Mouse (Mus musculus) embryo, embryonic 11 days (tissue): ENCODE data around the gene Trpv5.

Source experiments
- DNase-seq: peaks from one replicate; pipeline ENCODE4 v3.0.0-alpha.2; 2015

The Trpv5 gene

DNA sequence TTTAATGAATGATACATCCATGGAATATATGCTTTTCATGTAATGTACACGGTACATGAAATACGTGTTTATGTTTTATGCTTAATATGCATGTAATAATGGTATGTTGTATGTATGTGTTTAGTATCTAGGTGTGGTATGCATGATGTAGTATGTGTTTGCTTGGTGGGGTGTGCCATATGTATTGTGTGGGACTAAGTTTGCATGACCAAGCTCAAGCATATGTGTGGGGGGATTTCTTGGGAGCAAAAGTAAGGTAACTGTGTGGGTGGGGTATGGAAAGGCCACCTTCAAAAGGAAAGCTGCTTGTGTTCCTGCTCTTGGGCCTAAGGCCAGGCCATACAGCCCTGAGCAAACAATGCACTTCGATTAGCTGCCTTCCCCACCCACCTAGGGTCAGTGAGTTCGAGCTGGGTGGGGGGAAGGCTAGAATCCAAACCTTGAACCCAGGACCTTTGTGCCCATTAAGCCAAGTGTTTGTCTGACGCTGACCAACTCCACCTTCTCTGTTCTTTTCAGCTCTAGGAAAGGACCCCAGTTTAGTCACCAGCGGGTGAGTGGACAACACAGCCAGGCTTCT, 42.6 kb downstream of the Trpv5 start:
- DNase-seq: no peak

DNA sequence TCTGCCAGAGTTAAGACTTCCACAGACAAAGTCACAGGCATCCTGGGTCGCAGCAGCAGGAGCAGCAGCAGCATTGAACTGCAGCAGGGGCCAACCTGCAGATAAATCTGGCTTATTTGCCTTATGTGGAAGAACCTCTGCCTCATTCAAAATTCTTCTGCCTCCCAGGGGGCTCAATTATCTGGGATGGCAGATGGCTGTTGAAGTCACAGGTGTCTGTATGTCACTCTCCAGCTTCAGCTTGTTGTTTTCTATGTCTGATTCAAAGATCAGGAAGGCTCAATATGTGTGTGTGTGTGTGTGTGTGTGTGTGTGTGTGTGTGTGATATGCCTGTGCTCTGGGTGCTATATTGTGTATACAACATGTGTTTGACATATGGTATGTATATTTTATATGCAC, 43.2 kb downstream of the Trpv5 start:
- no peak for DNase-seq

DNA sequence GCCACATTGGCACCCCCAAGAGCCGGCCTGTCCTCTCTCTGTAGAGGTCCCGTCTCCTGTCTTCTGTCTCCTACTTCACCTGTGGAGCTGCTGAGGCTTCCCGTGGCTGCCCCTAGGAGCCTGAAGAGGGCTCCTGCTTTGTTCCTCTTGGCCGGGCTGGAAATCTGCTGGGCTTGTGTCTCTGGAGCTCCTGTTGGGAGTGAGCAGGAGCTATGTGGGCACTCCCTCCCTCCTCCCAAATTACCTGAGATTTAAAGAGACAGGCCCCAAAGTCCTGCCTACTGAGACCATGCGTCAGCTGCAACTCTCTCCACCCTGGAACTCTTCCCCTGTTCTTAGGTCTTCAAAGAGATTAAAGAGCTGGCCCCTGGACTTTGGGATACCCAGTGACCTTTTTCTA, 44.4 kb downstream of the Trpv5 start, which contains the start of gene Trpv6:
Trpv6 (minus strand) TSS at position 228 of the 400 bp plus-strand sequence.
- DNase-seq: no peak

DNA sequence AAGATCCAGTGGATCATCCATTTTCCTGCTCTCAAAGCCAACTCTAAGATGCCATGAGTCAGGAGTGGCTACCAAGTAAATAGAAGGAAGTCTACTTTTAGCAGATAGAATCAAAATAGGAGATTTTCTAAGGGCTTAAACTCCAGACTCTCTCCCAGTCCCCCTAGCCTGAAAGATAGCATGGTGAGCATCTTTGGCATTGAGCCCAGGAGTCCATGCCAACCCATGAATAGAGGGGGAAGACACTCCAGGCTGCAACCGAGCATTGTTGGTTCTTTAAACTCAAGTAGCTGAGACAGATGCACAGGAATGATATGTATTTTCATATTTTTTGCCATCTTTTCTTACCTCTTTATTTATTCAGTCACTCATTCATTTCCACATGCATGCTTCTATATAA, 45.4 kb downstream of the Trpv5 start:
- no peak for DNase-seq

GRCm38 (mm10) chr6:41631549-41631948, 49.0 kb downstream of the Trpv5 start:
- no peak for DNase-seq

DNA sequence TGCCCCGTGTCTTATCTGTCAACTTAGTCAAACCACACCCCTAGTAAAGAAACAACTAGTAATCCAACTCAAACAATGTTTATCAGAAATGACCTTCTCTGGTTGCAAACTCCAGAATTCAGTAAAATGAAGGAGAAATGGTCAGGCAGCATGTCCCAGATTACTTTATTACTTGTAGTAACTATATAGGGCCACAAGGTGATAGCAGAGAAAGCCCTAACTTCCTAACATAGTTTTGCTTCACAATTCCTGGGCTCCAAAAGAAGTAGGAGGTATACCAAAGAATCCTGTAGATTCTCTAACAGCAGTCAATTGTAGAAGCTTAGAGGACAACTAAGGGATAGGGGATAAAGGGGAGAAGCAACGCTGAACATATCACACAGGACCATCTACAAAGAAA, 49.8 kb downstream of the Trpv5 start:
- DNase-seq: no peak

DNA sequence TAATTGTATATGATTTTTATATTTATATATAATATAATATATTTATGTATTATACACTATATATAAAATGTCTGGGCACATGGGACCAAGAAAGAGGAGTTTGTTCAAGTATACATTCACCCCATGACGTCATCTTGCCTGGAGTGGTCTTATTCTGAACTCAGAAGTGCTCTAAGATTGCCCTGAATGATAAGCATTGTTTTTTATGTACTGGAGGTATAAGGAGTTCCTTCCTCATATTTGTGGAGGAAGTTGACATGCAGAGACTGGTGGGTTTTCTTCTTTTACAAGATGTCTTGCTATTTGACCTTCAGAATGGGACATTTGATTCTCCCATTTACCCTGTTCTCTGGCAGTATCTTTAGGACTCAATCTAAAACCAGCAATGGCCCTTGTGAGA, 52.4 kb downstream of the Trpv5 start:
- DNase-seq: no peak

DNA sequence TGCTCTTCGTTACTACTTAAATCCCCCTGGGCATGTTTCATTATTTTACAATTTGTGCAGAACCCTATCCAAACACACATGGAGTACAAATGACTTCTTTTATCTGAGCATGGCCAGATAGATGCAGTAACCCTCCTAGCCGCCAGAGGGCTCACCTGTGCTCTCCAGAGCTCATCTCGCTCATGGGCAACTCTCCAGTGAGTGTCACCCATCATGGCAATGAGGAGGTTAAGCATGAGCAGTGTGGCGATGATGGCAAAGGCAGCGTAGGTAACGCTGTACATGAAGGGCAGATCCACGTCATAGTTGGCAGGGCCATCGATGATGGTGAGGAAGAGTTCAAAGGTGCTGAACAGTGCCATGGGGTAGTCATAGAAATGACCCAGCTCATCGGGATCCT, 57.9 kb downstream of the Trpv5 start:
- peak; percentile 4 for DNase-seq

DNA sequence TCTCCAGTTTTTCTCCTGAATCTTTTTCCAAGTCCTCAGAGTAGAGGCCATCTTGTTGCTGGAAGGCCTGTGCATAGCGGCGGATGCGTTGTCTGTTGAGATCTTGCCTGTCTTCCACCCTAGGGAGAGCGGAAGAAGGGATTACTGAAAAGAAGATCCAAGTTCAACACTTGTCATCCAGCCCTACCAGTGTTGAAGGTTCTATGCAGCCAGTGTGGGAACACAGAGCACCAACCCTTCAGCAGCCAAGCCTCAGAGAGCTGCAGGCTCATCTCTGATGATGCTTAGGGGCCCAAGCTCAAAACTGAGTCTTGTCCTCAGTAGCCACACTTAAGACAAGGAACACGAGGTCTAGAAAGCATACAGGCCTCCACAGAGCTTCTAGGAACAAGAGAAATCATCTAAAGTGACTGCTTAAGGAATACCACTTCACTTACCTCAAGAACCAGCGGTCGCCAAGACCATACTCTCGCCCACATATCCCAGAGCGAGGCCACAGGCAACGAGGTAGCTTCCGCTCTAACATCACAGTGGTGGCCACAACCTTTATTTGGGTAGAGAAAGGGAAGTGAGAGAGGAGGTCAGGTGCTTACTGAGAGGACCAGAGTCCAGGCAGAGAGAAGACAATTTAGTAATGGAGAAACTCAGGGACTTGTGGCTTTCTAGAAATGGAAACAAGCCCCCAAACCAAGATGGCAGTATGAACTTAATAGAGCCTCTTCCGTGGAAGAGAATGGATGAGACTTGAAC, 59.2 kb downstream of the Trpv5 start:
- no peak for DNase-seq

DNA sequence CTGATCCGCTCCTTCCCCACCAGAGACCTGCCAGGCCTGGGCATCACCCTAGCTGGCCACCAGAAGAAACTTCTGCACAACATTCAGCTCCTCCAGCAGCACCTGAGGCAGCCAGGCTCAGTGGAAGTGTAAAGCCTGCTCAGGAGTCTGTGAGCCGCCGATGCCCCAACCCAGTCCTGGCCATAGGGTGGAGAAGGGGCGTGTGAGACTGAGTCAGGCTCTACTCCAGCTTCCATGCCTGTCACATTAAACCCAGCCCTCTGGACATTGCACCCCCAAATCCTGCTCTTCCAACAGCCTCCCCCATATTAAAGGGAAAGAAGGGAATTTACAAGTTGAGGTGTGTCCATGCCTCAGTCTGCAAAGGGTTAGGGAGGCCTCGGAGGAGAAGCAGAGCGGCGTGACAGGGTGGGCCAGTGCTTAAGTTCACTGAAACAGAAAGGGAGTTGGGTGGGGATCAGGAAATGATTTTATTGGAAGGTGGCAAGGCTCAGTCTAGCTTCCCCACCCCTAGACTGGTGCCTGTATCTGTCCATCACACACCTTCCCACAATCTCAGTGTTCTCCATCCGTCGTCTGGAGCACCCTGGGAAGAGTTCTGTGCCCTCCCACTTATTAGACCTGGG, 60.3 kb downstream of the Trpv5 start:
- no peak for DNase-seq

DNA sequence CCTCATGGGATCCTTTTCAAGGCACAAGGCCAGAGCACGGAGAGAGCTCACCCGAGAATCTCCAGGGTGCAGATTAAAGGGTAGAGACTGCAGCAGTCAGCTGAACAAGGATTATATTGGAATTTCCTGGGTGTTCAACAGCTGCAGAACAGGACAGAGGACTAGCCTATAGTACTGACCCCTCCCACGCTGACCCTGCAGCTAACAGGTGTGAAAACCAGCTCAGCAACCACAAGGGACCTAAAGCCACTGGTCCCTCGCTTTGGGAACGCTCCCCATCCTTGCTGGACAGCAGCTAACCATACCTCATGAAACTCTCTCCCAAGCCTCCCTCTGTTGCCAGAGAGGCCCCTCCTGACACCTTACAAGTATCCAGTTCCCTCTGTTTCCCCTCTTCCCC, 72.9 kb downstream of the Trpv5 start:
- DNase-seq: no peak

DNA sequence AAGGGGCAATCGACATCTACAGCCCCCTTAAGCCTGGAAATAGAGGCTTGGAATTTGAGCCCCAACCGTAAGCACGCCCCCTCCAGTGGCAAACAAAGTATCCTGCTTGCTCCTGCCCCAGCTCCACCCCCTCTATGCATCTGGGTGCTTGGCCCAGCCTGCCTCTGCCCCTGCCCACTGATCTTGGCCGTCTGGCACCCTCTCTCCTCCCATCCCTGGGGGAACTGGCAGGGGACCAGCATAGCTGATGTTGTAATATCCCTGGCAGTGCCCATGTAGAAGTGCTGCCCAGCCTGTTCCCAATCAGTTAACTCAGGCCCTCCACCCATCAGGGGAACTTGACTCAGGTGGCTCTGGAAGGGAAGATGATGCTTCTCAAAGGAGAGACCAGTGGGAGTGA, 74.4 kb downstream of the Trpv5 start:
- peak; percentile 19 for DNase-seq

DNA sequence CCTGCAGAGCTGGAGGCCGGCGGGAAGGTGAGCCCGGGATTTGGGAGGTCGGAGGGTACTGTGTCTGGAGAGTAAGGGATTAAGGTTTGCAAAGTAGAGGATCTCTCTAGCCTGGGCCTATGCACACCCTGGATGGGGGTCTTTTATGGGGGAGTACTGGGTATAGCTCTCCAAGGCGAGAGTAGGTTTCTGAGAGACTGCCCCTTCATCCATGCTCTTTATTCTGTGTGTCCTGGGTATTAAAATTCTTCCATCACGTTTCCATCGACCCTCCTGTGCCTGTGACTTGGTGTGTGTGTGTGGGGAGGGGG, 74.8 kb downstream of the Trpv5 start:
- no peak for DNase-seq

DNA sequence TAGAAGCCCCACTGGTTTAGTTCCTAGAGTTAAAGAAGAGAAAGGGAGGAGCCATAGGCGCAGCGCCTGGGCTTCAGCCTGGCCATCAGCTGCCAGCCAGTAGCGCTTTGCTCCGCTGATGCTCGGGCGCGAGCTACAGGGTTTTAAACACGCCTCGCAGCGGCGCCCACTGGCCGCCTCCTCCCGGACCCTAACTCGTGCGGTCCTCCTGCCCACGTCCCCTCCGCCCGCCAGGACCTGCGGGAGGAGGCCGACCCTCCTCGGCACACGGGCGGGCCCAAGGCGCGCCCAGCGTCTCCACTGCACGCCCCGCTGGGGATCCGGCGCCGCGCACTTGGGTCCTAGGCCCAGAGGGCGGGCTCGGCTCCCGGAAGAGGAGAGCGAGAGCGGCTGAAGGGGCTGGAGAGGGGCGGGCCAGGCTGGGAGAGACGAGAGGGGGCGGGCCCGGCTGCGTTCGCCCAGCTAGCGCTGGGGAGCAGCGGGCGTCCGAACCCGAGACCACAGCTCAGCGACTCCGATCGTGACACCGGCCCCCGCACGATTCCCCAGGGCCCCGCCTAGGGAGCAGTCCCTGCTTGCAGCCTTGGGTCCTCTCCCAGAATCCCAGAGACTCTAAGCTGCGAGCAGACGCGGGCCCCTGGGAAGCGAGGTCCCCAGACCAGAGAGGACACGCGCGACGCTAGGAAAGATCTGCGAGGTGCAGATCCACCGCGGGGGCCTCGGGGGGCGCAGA, 75.3 kb downstream of the Trpv5 start, which contains the start of gene Ephb6:
Ephb6 (plus strand) TSS at position 422 of the 733 bp plus-strand sequence.
- peak; percentile 94 for DNase-seq

DNA sequence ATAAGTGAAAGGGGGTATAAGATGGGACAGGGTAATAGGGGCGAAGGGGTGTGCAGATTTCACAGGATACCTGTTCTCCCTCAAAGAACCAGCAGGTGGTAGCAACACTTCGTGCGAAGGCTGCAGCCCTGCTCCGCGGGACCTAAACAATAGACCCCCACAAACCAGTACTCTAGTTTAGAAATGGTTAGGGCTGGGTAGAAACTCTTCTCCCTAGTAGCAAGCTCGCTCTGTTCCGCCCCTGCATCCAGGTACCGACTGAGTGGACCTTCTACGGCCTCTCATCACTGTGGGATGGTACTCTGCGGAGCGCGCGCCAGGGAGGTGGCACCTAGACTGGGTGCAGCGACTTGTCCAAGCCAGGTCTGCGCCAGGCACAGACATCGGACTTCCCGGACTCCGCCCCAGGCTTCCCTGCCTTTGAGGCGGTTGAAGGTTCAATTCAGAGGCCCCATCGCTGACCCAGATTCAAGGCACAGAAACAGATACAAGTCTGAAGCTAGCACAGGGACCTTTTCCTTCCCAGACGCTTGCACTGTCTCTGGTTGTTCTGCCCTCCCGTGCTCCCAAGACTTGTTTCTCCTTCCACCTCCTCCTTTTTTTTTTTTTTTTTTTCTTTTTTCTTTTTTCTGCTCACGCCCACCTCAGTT, 76.0 kb downstream of the Trpv5 start:
- DNase-seq: peak; percentile 88
